Mouse (Mus musculus) midbrain, postnatal 0 days (tissue): ENCODE measurements around the gene Gk. TPM values are rescaled to one million over a fixed set of nuclear protein-coding genes. Genes with fewer than 3 reads are reported as not detected.

Experiments used
- ATAC-seq: fragments of 200-750 bp; cut with Nextera tagmentation; 2 replicates; pipeline ENCODE4 v1.8.0; 2017; ENCODE audit warnings: moderate number of reproducible peaks, mild to moderate bottlenecking, moderate TSS enrichment, moderate library complexity; ENCODE audit not compliant: low FRiP score
- DNase-seq: peaks from one replicate; pipeline ENCODE4 v3.0.0-alpha.2; 2015; ENCODE audit warnings: low spot score
- H3K27ac ChIP-seq: fragments of 300-500 bp; sonication (generic); 2 replicates; pipeline ENCODE4 v1.5.1; 2014; ENCODE audit warnings: low read depth, mild to moderate bottlenecking, low read length, mixed read lengths
- H3K27me3 ChIP-seq: fragments of 300-500 bp; sonication (generic); 2 replicates; pipeline ENCODE4 v1.6.1; 2014; ENCODE audit warnings: low read length, control low read depth, mixed read lengths; ENCODE audit not compliant: insufficient read depth
- H3K36me3 ChIP-seq: fragments of 300-500 bp; sonication (generic); 2 replicates; pipeline ENCODE4 v1.6.1; 2014; ENCODE audit warnings: low read length, control low read depth, mixed read lengths; ENCODE audit not compliant: insufficient read depth
- H3K4me1 ChIP-seq: fragments of 300-500 bp; sonication (generic); 2 replicates; pipeline ENCODE4 v1.6.1; 2014; ENCODE audit warnings: mild to moderate bottlenecking, control low read depth, antibody characterized with exemption, low read length, mixed read lengths; ENCODE audit not compliant: insufficient read depth
- H3K4me2 ChIP-seq: fragments of 300-500 bp; sonication (generic); 2 replicates; pipeline ENCODE4 v1.6.1; 2014; ENCODE audit warnings: low read depth, mild to moderate bottlenecking, low read length, mixed read lengths; ENCODE audit not compliant: poor library complexity, severe bottlenecking
- H3K4me3 ChIP-seq: fragments of 300-500 bp; sonication (generic); 2 replicates; pipeline ENCODE4 v1.5.1; 2014; ENCODE audit warnings: low read depth, mild to moderate bottlenecking, low read length, moderate library complexity
- H3K9ac ChIP-seq: fragments of 300-500 bp; sonication (generic); replicated peaks from 2 replicates; pipeline ENCODE4 v1.6.1; 2014; ENCODE audit warnings: mild to moderate bottlenecking, low read length, moderate library complexity, mixed read lengths; ENCODE audit not compliant: poor library complexity, severe bottlenecking
- H3K9me3 ChIP-seq: fragments of 300-500 bp; sonication (generic); 2 replicates; pipeline ENCODE4 v1.6.1; 2016; ENCODE audit warnings: low read length, control low read depth
- CTCF ChIP-seq: IDR thresholded peaks from 2 replicates; pipeline ENCODE4 v1.5.1; 2016; ENCODE audit warnings: antibody characterized with exemption, mild to moderate bottlenecking
- WGBS: fragments of 180-500 bp; shearing (Covaris S2); extraction: QIAGEN DNeasy Blood & Tissue Kit; methylation state at CpG from one replicate; pipeline ENCODE4 v1.1.7; 2014; 5-methylcytosine and 5-hydroxymethylcytosine counted together
- polyA plus RNA-seq: library from polyadenylated mRNA; unstranded; fragments of >200 nt; fragmentation: Nextera tagmentation; extraction: Ambion mirVana; gene quantifications from 2 replicates; pipeline ENCODE4 v1.2.1, GENCODE M21; 2015
- total RNA-seq: library from RNA; depleted of rRNA; stranded (reverse); fragments of >200 nt; gene quantifications from 2 replicates; pipeline ENCODE4 v1.2.3, GENCODE M21; 2014; rRNA removed

Gk gene
- 14.6 and 19.4 TPM in 2 replicates for total RNA-seq
- polyA plus RNA-seq = 10.9 and 11.6 TPM in 2 replicates

GRCm38 (mm10) chrX:85776544-85777087 is at the start of gene Gk:
TSS of gene Gk (minus strand) at chrX:85776819.
- ATAC-seq = peak; percentile 99
- peak within 1 kb of the TSS; percentile 84 for H3K27ac ChIP-seq
- H3K4me2 ChIP-seq = peak within 1 kb of the TSS; percentile 49
- no peaks in the 10 kb centered on the region for H3K27me3 ChIP-seq
- DNase-seq = peak; percentile 94
- no peaks in the 10 kb centered on the region for H3K4me1 ChIP-seq
- H3K4me3 ChIP-seq = peak within 1 kb of the TSS; percentile 48
- TF ChIP-seq CTCF = no peak
- H3K9me3 ChIP-seq = no peaks in the 10 kb centered on the region
- WGBS = 17% methylated on average over 29 of the region's 45 CpGs
- H3K9ac ChIP-seq = peak within 1 kb of the TSS; percentile 76
- H3K36me3 ChIP-seq = no peaks in the 10 kb centered on the region

- TF ChIP-seq CTCF = no peak
- Histone ChIP-seq H3K27me3 (no peaks in the 10 kb centered on the region), H3K4me3 (no peak overlapping the region), H3K9ac (no peak overlapping the region), H3K36me3 (no peaks in the 10 kb centered on the region), H3K4me1 (no peaks in the 10 kb centered on the region), H3K27ac (no peak overlapping the region), H3K9me3 (no peaks in the 10 kb centered on the region), H3K4me2 (no peak overlapping the region)
- ATAC-seq = no peak
- WGBS = 83% methylated on average over 4 of the region's 4 CpGs
- DNase-seq = no peak
Observed at GRCm38 (mm10) chrX:85804706-85805376, 28.2 kb upstream of the Gk start.

GRCm38 (mm10) chrX:85803006-85803405 is 26.4 kb upstream of the Gk start:
- no peaks in the 10 kb centered on the region for H3K27me3 ChIP-seq
- H3K27ac ChIP-seq = no peak overlapping the region
- TF ChIP-seq CTCF = no peak
- no peaks in the 10 kb centered on the region for H3K36me3 ChIP-seq
- DNase-seq (no peak), ATAC-seq (no peak)
- H3K9me3 ChIP-seq = no peaks in the 10 kb centered on the region
- no peak overlapping the region for H3K4me2 ChIP-seq
- no peaks in the 10 kb centered on the region for H3K4me1 ChIP-seq
- H3K9ac ChIP-seq = no peak overlapping the region
- no peak overlapping the region for H3K4me3 ChIP-seq

GRCm38 (mm10) chrX:85797449-85797848 is 20.8 kb upstream of the Gk start:
- Histone ChIP-seq H3K4me1 (no peaks in the 10 kb centered on the region), H3K27me3 (no peaks in the 10 kb centered on the region), H3K27ac (no peak overlapping the region), H3K4me2 (no peak overlapping the region), H3K9me3 (no peaks in the 10 kb centered on the region), H3K9ac (no peak overlapping the region), H3K4me3 (no peak overlapping the region), H3K36me3 (no peaks in the 10 kb centered on the region)
- TF ChIP-seq CTCF = no peak
- ATAC-seq (no peak), DNase-seq (no peak)
- 87% methylated on average over 2 of the region's 2 CpGs for WGBS

- ATAC-seq (no peak), DNase-seq (no peak)
- Histone ChIP-seq H3K27ac (no peak overlapping the region), H3K4me1 (no peaks in the 10 kb centered on the region), H3K27me3 (no peaks in the 10 kb centered on the region), H3K4me2 (no peak overlapping the region), H3K4me3 (no peak overlapping the region), H3K36me3 (no peaks in the 10 kb centered on the region), H3K9me3 (no peaks in the 10 kb centered on the region), H3K9ac (no peak overlapping the region)
- WGBS = 80% methylated on average over 3 of the region's 3 CpGs
- no peak for TF ChIP-seq CTCF
Observed at GRCm38 (mm10) chrX:85778346-85778745, 1.7 kb upstream of the Gk start.

- TF ChIP-seq CTCF = no peak
- Histone ChIP-seq H3K27ac (peak overlapping the region; percentile 84), H3K36me3 (no peaks in the 10 kb centered on the region), H3K4me1 (no peaks in the 10 kb centered on the region), H3K4me3 (peak overlapping the region; percentile 48), H3K27me3 (no peaks in the 10 kb centered on the region), H3K9me3 (no peaks in the 10 kb centered on the region), H3K4me2 (peak overlapping the region; percentile 44), H3K9ac (peak overlapping the region; percentile 76)
- ATAC-seq (peak; percentile 66), DNase-seq (peak; percentile 56)
- 19% methylated on average over 17 of the region's 17 CpGs for WGBS
Observed at GRCm38 (mm10) chrX:85777141-85777540, 522 bp upstream of the Gk start.
